Mouse (Mus musculus) spleen, adult 12 weeks (tissue): Measurements from ENCODE around the gene Zfp326.

ENCODE experiments used
- DNase-seq: peaks from one replicate; pipeline ENCODE4 v3.0.0; 2022; ENCODE audit warnings: low spot score

Gene Zfp326

GRCm38 (mm10) chr5:105867427-105867826 lies 8.9 kb upstream of the Zfp326 start:
- DNase-seq = no peak

DNA sequence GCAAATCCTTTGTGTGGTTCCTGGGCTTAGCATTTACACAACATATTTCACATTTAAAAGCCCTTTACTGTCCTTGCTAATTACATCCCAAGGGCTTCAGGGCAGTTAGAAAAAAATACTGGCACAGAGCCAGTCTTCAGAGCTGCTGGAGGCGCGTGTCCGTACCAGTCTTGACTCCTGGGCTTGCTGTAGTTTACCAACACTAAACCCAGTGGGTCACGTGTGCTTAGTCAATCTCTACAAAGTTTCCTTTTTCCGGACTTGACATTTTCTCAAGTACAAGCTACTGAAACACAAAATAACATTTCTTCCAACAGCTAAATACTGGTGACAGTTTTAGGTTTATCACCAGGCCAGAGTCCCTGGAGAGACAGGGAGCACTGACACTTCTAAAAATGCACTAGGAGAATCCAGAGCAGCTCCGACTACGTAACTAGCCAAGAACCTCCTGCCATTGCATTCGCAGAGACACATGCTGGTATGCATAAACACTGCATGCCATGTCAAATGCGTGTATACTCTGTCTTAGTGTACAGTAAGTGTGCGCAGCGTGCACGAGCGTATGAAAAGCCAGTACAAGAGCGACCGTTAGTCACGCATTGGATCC lies 8.4 kb upstream of the Zfp326 start:
- DNase-seq = no peak

- peak; percentile 54 for DNase-seq
Observed at GRCm38 (mm10) chr5:105868593-105868992, 7.8 kb upstream of the Zfp326 start.

DNA sequence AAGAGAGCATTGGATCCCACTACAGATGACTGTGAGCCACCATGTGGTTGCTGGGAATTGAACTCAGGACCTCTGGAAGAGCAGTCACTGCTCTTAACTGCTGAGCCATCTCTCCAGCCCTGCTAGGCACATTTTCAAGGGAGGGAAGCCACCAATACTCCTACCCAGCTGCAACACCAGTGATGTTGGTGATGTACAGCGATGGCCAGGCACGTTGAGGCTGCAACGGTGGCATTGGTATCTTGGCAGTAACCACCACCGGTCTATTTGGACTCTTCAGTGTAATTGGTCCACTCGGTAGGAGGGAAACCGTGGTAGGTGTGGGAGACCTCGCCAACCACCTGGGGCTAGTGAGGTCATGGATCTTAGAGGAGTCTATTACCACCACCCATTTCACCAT lies 6.6 kb upstream of the Zfp326 start:
- no peak for DNase-seq

- no peak for DNase-seq
Observed at GRCm38 (mm10) chr5:105871140-105871539, 5.2 kb upstream of the Zfp326 start.

GRCm38 (mm10) chr5:105872176-105872575 lies 4.2 kb upstream of the Zfp326 start:
- DNase-seq = no peak

- DNase-seq = no peak
Observed at GRCm38 (mm10) chr5:105872916-105873315, 3.4 kb upstream of the Zfp326 start.

GRCm38 (mm10) chr5:105873774-105874173 lies 2.6 kb upstream of the Zfp326 start:
- no peak for DNase-seq

GRCm38 (mm10) chr5:105874476-105874875 lies 1.9 kb upstream of the Zfp326 start:
- no peak for DNase-seq

GRCm38 (mm10) chr5:105876925-105877774 lies 785 bp downstream of the Zfp326 start:
- DNase-seq = no peak

DNA sequence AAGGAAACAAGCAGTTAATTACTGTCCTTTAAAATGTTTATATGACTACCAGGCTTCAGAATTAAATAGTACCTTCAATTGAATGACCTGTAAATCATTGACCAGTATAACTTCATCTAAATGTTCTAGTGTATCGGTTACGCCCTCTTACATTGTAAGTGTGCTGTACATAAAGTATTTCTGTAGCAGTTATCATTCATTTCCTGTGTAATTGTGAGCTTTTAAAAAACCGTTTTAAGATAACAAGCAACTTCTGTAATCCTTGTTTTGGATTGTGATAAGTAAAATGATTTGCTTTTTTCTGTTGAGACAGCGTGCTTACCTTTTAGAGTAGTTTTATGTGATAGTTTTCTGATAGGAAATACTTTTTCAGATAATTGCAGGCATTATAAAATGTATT lies 11.0 kb downstream of the Zfp326 start:
- DNase-seq = no peak

GRCm38 (mm10) chr5:105898161-105898560 lies 21.8 kb downstream of the Zfp326 start:
- DNase-seq = no peak

GRCm38 (mm10) chr5:105909209-105909608 lies 32.8 kb downstream of the Zfp326 start:
- no peak for DNase-seq

- DNase-seq = no peak
Observed at GRCm38 (mm10) chr5:105909671-105910070, 33.3 kb downstream of the Zfp326 start.

- no peak for DNase-seq
Observed at GRCm38 (mm10) chr5:105911498-105911897, 35.1 kb downstream of the Zfp326 start.

GRCm38 (mm10) chr5:105917398-105917797 lies 41.0 kb downstream of the Zfp326 start:
- no peak for DNase-seq

DNA sequence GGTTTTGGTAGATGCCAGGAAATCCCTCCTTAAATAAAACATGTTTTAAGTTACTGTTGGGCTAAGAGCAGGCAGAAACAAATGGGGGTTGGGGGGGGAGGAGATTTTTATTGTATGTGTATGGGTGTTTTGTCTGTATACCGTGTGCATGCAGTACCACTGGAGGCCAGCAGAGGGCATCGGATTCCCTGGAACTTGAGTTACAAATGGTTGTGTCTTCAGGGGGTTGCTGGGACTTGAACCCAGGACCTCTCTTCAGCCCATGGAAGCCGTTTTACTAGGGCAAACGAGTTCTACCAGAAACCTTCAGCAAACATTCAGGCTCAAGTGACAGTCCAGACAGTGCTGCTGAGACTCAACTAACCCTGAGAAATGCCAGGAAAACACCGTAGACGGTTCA lies 41.9 kb downstream of the Zfp326 start:
- DNase-seq = peak; percentile 17

DNA sequence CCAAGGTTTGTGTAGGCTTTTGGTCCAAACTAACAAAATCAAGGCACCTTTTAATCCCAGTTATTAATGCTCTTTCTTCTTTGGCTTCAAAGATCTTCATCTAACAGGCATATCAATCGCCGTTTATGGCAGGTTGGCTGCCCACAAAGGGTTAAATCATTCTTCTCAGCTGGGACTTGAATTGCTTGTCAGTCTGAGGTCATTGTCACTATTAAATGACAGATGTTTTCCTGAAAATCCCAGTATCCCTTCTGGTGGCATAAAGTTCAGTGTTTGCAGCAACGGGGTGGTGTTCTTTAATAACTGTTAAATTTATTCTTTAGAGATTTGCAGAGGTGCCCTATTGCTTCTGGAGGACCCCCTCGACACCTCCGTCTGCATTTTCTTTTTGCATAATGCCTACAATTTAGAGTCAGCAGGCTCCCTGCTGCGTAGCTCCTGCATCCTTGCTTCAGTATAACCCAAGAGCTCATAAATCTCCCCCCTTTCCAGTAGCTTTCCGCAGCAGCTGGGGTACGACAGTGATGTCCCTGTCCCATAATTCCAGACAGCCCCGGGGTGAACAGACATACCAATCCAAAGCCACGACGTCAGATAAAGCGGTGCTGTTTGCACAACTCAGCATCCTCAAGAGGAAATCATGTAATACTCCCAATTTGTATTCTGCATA lies 46.6 kb downstream of the Zfp326 start:
- no peak for DNase-seq

- DNase-seq = no peak
Observed at GRCm38 (mm10) chr5:105924347-105924746, 48.0 kb downstream of the Zfp326 start.

- DNase-seq = no peak
Observed at GRCm38 (mm10) chr5:105925568-105926255, 49.3 kb downstream of the Zfp326 start.

- no peak for DNase-seq
Observed at GRCm38 (mm10) chr5:105930282-105930681, 53.9 kb downstream of the Zfp326 start.

- no peak for DNase-seq
Observed at GRCm38 (mm10) chr5:105932392-105932791, 56.0 kb downstream of the Zfp326 start.
